Mouse (Mus musculus): ENCODE data around the gene Flot2. TPM values are rescaled to one million over a fixed set of nuclear protein-coding genes. Genes with fewer than 3 reads are reported as not detected.
A peak's percentile ranks its signal among the peaks of the same experiment; 100 is the strongest.

The Flot2 gene
- polyA plus RNA-seq, 1 experiment from 2014 or later = 92.4 TPM

DNA sequence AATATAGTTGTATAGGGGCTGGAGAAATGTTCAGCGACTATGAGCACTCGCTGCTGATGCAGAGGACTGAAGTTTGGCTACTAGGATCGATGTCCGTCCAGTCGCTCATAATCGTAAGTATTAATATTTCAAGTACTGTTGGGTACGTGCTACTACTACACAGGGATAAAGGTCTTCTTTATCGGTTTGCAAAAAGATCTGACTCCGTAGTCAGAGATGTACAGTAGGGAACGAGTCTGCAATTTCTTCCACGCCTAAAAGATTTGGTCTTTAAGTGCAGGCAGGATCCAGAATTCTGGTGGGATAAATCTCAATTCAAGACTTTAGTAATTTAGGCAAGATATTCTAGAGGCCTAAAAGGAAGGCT lies 56.4 kb downstream of the Flot2 start:
- no peaks in the 10 kb centered on the region for H3K36me3 ChIP-seq (replicated peaks; ENCODE audit: control insufficient read depth, insufficient read depth)
- DNase-seq (ENCODE audit: low spot score) = no peak
- H3K4me2 ChIP-seq (replicated peaks) = peak overlapping the region; percentile 86
- ATAC-seq (ENCODE audit: low FRiP score) = peak; percentile 31; the same call in 1 of the 2 replicates
- no peaks in the 10 kb centered on the region for H3K9me3 ChIP-seq (ENCODE audit: control insufficient read depth, low read length)
- peak overlapping the region; percentile 89 for H3K9ac ChIP-seq
- WGBS = 60% methylated on average over 11 of the region's 11 CpGs
- peak overlapping the region; percentile 83 for H3K4me3 ChIP-seq (replicated peaks; ENCODE audit: low read length)
- H3K27me3 ChIP-seq (ENCODE audit: control insufficient read depth, insufficient read depth, low read length) = no peaks in the 10 kb centered on the region
- H3K27ac ChIP-seq = peak overlapping the region; percentile 89
- H3K4me1 ChIP-seq (replicated peaks; ENCODE audit: control insufficient read depth, insufficient read depth, low read length) = peaks cover 29% of the 10 kb centered on the region

DNA sequence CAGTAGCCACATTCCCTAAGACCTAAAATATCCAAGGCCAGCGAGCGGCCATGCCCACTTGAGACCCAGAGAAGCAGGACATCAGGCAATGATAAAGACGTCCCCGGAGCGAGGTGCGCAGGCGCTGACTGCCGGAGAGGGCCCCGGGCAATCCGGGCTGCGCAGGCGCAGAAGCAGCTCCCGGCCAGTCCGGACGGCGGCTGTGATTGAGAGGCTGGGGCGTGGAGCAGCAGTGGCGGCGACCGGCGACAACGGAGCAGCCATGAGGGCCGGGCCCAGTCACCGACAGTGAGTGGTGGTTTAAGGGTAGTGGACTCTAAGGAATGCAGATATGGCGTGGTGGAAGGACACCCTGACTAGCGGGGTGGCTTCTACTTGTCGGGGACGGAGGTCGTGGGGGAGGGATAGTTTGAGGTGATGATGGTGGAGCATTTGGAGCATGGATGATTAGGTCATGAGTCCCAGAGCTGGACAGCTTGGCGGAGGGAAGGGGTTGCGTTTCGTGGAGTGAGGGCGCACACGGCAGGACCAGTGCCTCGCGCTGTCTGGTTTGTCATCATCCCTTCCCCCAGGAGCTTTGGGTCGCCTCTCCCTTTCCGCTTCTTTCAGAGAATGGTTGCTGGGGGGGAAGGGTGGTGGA lies 56.9 kb downstream of the Flot2 start, which contains the start of gene Fam222b:
Gene Fam222b (plus strand): TSS at position 157 of the 640 bp plus-strand sequence.
- ATAC-seq (ENCODE audit: low FRiP score) = peak; percentile 89
- Histone ChIP-seq H3K27me3 (ENCODE audit: control insufficient read depth, insufficient read depth, low read length) (no peaks in the 10 kb centered on the region), H3K9me3 (ENCODE audit: control insufficient read depth, low read length) (no peaks in the 10 kb centered on the region), H3K4me3 (replicated peaks; ENCODE audit: low read length) (peak within 1 kb of the TSS; percentile 83), H3K36me3 (replicated peaks; ENCODE audit: control insufficient read depth, insufficient read depth) (peaks cover 2% of the 10 kb centered on the region; the same call in 1 of the 2 replicates), H3K9ac (peak within 1 kb of the TSS; percentile 89), H3K4me1 (replicated peaks; ENCODE audit: control insufficient read depth, insufficient read depth, low read length) (peaks cover 29% of the 10 kb centered on the region), H3K27ac (peak within 1 kb of the TSS; percentile 89), H3K4me2 (replicated peaks) (peak within 1 kb of the TSS; percentile 86)
- WGBS = 0% methylated on average over 38 of the region's 38 CpGs
- DNase-seq (ENCODE audit: low spot score) = peak; percentile 92

DNA sequence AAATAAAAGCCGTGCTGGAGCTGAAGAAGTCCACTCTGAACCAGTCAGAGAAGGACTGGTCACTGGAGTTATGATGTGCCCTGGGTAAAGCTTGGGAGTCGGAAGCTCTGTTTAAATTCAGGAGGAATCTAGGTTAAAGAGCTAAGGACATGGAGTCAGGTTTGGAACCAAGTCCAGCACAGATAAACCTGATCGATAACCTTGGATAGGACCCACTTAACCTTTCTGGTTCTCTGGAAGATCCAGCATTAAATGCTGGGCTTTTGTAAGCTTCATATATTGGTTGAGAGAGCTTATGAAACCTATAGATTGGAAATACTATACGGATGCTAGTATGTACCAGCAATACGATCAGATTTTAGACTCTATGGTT lies 57.4 kb downstream of the Flot2 start:
- WGBS = 26% methylated on average over 5 of the region's 5 CpGs
- no peak for DNase-seq (ENCODE audit: low spot score)
- peak overlapping the region; percentile 83 for H3K4me3 ChIP-seq (replicated peaks; ENCODE audit: low read length)
- peaks cover 4% of the 10 kb centered on the region; the same call in 1 of the 2 replicates for H3K36me3 ChIP-seq (replicated peaks; ENCODE audit: control insufficient read depth, insufficient read depth)
- peak overlapping the region; percentile 86 for H3K4me2 ChIP-seq (replicated peaks)
- peaks cover 29% of the 10 kb centered on the region for H3K4me1 ChIP-seq (replicated peaks; ENCODE audit: control insufficient read depth, insufficient read depth, low read length)
- H3K9me3 ChIP-seq (ENCODE audit: control insufficient read depth, low read length) = no peaks in the 10 kb centered on the region
- H3K27me3 ChIP-seq (ENCODE audit: control insufficient read depth, insufficient read depth, low read length) = no peaks in the 10 kb centered on the region
- H3K9ac ChIP-seq = peak overlapping the region; percentile 89
- peak overlapping the region; percentile 89 for H3K27ac ChIP-seq
- no peak for ATAC-seq (ENCODE audit: low FRiP score)

DNA sequence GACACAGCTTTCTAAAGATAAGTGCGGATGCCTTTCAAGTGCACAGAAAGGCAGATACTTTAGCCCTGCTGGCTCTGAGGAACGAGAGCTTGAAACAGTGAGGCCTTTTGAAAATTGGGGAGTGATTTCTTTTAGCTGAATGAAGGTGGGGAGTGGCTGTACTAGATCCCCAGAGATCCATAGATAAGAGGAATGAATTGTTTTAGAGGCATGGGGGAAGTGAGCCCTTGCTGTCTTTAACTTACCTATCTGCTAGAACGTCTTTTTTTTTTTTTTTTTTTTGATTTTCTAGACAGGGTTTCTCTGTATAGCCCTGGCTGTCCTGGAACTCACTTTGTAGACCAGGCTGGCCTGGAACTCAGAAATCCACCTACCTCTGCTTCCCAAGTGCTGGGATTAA lies 59.3 kb downstream of the Flot2 start:
- ATAC-seq (ENCODE audit: low FRiP score) = no peak
- peak overlapping the region; percentile 51 for H3K9ac ChIP-seq

DNA sequence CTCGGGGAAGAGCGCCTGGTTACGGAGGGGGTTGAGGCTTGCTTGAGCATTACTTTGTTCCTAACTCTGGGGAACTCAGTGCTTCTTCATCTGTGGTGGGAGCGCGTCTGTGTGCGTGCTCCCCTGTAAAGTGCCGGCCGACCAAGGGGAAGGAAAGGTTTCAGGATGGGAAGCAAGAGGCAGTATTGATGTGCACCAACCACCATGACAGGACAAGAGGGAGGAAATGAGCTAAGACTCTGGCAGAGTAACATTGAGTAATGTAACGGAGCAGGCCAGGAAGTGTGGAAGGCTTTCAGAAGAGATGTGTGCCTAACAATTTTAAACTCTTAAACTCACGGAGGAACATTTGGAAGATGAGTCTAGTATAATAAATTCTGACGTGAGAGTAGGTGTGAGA lies 63.0 kb downstream of the Flot2 start:
- Histone ChIP-seq H3K4me2 (replicated peaks) (no peak overlapping the region), H3K9ac (no peak overlapping the region), H3K36me3 (replicated peaks; ENCODE audit: control insufficient read depth, insufficient read depth) (peaks cover 4% of the 10 kb centered on the region; the same call in 1 of the 2 replicates), H3K4me3 (replicated peaks; ENCODE audit: low read length) (no peak overlapping the region), H3K4me1 (replicated peaks; ENCODE audit: control insufficient read depth, insufficient read depth, low read length) (peaks cover 23% of the 10 kb centered on the region), H3K27ac (no peak overlapping the region), H3K9me3 (ENCODE audit: control insufficient read depth, low read length) (no peaks in the 10 kb centered on the region), H3K27me3 (ENCODE audit: control insufficient read depth, insufficient read depth, low read length) (no peaks in the 10 kb centered on the region)
- DNase-seq (ENCODE audit: low spot score) (no peak), ATAC-seq (ENCODE audit: low FRiP score) (no peak)
- WGBS = 92% methylated on average over 11 of the region's 11 CpGs

More for the DNA sequence above, 59.3 kb downstream of the Flot2 start:
- H3K4me2 ChIP-seq (replicated peaks) = peak overlapping the region; percentile 48
- H3K27me3 ChIP-seq (ENCODE audit: control insufficient read depth, insufficient read depth, low read length) = no peaks in the 10 kb centered on the region
- H3K36me3 ChIP-seq (replicated peaks; ENCODE audit: control insufficient read depth, insufficient read depth) = peaks cover 4% of the 10 kb centered on the region; the same call in 1 of the 2 replicates
- H3K9me3 ChIP-seq (ENCODE audit: control insufficient read depth, low read length) = no peaks in the 10 kb centered on the region
- H3K4me1 ChIP-seq (replicated peaks; ENCODE audit: control insufficient read depth, insufficient read depth, low read length) = peaks cover 29% of the 10 kb centered on the region
- peak overlapping the region; percentile 5 for H3K4me3 ChIP-seq (replicated peaks; ENCODE audit: low read length)
- WGBS = 52% methylated on average over 3 of the region's 3 CpGs
- H3K27ac ChIP-seq = no peak overlapping the region
- no peak for DNase-seq (ENCODE audit: low spot score)

DNA sequence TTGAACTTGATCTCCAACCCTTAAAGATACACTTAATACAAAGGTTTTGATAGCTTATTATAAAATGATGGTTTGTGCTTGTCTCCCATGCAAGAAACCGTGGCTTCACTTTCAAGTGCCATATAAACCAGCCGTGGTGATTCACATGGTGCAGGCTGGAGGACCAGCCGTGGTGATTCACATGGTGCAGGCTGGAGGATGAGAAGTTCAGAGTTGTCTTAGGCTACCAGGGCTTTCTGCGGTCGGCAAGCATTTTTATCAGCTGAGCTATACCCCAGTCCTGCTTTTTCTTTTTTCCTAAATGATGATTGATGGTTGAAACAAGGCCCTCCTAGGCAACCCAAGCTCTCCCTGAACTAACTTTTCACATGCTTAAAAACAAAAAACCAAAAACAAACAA lies 64.4 kb downstream of the Flot2 start:
- no peak overlapping the region for H3K4me2 ChIP-seq (replicated peaks)
- WGBS = 95% methylated on average over 5 of the region's 5 CpGs
- ATAC-seq (ENCODE audit: low FRiP score) = no peak
- H3K9ac ChIP-seq = no peak overlapping the region
- H3K36me3 ChIP-seq (replicated peaks; ENCODE audit: control insufficient read depth, insufficient read depth) = peaks cover 4% of the 10 kb centered on the region; the same call in 1 of the 2 replicates
- no peaks in the 10 kb centered on the region for H3K27me3 ChIP-seq (ENCODE audit: control insufficient read depth, insufficient read depth, low read length)
- no peaks in the 10 kb centered on the region for H3K9me3 ChIP-seq (ENCODE audit: control insufficient read depth, low read length)
- peaks cover 9% of the 10 kb centered on the region for H3K4me1 ChIP-seq (replicated peaks; ENCODE audit: control insufficient read depth, insufficient read depth, low read length)
- H3K4me3 ChIP-seq (replicated peaks; ENCODE audit: low read length) = no peak overlapping the region
- DNase-seq (ENCODE audit: low spot score) = no peak
- H3K27ac ChIP-seq = no peak overlapping the region

- H3K4me2 ChIP-seq (replicated peaks) = no peak overlapping the region
- 75% methylated on average over 5 of the region's 5 CpGs for WGBS
- H3K27me3 ChIP-seq (ENCODE audit: control insufficient read depth, insufficient read depth, low read length) = no peaks in the 10 kb centered on the region
- no peak overlapping the region for H3K27ac ChIP-seq
- H3K9ac ChIP-seq = no peak overlapping the region
- no peaks in the 10 kb centered on the region for H3K9me3 ChIP-seq (ENCODE audit: control insufficient read depth, low read length)
- peaks cover 4% of the 10 kb centered on the region; the same call in 1 of the 2 replicates for H3K36me3 ChIP-seq (replicated peaks; ENCODE audit: control insufficient read depth, insufficient read depth)
- ATAC-seq (ENCODE audit: low FRiP score) = no peak
- H3K4me1 ChIP-seq (replicated peaks; ENCODE audit: control insufficient read depth, insufficient read depth, low read length) = no peaks in the 10 kb centered on the region
- DNase-seq (ENCODE audit: low spot score) = no peak
- H3K4me3 ChIP-seq (replicated peaks; ENCODE audit: low read length) = no peak overlapping the region
Observed at GRCm38 (mm10) chr11:78102958-78103747, 65.4 kb downstream of the Flot2 start.

DNA sequence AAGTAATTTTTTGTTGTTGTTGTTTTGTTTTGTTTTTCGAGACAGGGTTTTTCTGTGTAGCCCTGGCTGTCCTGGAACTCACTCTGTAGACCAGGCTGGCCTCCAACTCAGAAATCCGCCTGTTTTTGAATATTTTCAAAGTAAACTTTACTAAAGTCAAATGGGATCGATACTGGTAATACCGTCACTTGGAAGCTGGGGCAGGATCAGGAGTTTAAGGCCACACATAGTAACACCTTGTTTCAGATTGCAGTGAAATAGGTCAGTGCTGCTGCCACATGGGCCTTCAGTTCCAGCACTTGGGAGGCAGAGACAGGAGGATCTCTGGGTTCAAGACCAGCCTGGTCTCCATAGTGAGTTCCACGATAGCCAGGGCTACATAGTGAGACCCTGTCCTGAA lies 66.8 kb downstream of the Flot2 start:
- DNase-seq (ENCODE audit: low spot score) (no peak), ATAC-seq (ENCODE audit: low FRiP score) (no peak)
- peaks cover 4% of the 10 kb centered on the region; the same call in 1 of the 2 replicates for H3K36me3 ChIP-seq (replicated peaks; ENCODE audit: control insufficient read depth, insufficient read depth)
- no peaks in the 10 kb centered on the region for H3K4me1 ChIP-seq (replicated peaks; ENCODE audit: control insufficient read depth, insufficient read depth, low read length)
- no peaks in the 10 kb centered on the region for H3K27me3 ChIP-seq (ENCODE audit: control insufficient read depth, insufficient read depth, low read length)
- no peak overlapping the region for H3K4me2 ChIP-seq (replicated peaks)
- 98% methylated on average over 5 of the region's 5 CpGs for WGBS
- H3K27ac ChIP-seq = no peak overlapping the region
- no peaks in the 10 kb centered on the region for H3K9me3 ChIP-seq (ENCODE audit: control insufficient read depth, low read length)
- H3K4me3 ChIP-seq (replicated peaks; ENCODE audit: low read length) = no peak overlapping the region
- no peak overlapping the region for H3K9ac ChIP-seq

Data from hindbrain, embryonic 14.5 days (tissue).